In genomic region chr17:32166687-32167086, GRCm38 (mm10) we compare ENCODE assay signal across 7 mouse cellular contexts. TPM values are rescaled to one million over a fixed set of nuclear protein-coding genes. Genes with fewer than 3 reads are reported as not detected.
DNase-seq lines count a peak whose midpoint lies in the region; ATAC-seq and TF ChIP-seq lines count a peak whose summit lies in the region.

Gene Notch3, minus strand, starts transcription at chr17:32166852.

- peak within 1 kb of the TSS; percentile 92 for H3K4me2 ChIP-seq in forebrain, embryonic 16.5 days (ENCODE audit: low read length)
- peak within 1 kb of the TSS; percentile 85 for H3K4me2 ChIP-seq in hindbrain, embryonic 13.5 days
- peak within 1 kb of the TSS; percentile 90 for H3K4me2 ChIP-seq in liver, embryonic 12.5 days
- H3K4me2 ChIP-seq in neural tube, embryonic 14.5 days (ENCODE audit: low read depth, low read length): peak within 1 kb of the TSS; percentile 85

- ATAC-seq in forebrain, embryonic 16.5 days: peak; percentile 29
- peak; percentile 15; the same call in 1 of the 2 replicates for ATAC-seq in hindbrain, embryonic 13.5 days (ENCODE audit: low FRiP score)
- peak; percentile 46 for ATAC-seq in liver, embryonic 12.5 days
- peak; percentile 22 for ATAC-seq in neural tube, embryonic 14.5 days (ENCODE audit: low read depth)

- 2% methylated on average over 27 of the region's 39 CpGs for WGBS in forebrain, embryonic 16.5 days
- WGBS in hindbrain, embryonic 13.5 days: under 1% methylated on average over 22 of the region's 39 CpGs
- WGBS in liver, embryonic 12.5 days (ENCODE audit: insufficient replicate concordance): 2% methylated on average over 39 of the region's 39 CpGs
- WGBS in neural tube, embryonic 14.5 days: 1% methylated on average over 19 of the region's 39 CpGs

- H3K9me3 ChIP-seq in E14TG2a.4 (ENCODE audit: low read length): no peaks in the 10 kb centered on the region
- H3K9me3 ChIP-seq in forebrain, embryonic 16.5 days (ENCODE audit: control insufficient read depth, low read length): no peaks in the 10 kb centered on the region
- no peaks in the 10 kb centered on the region for H3K9me3 ChIP-seq in hindbrain, embryonic 13.5 days
- no peaks in the 10 kb centered on the region for H3K9me3 ChIP-seq in liver, embryonic 12.5 days (replicated peaks)
- H3K9me3 ChIP-seq in neural tube, embryonic 14.5 days (ENCODE audit: control insufficient read depth, low read length): no peaks in the 10 kb centered on the region

- peaks cover 46% of the 10 kb centered on the region for H3K27me3 ChIP-seq in E14TG2a.4 (ENCODE audit: insufficient read depth, low read length)
- H3K27me3 ChIP-seq in forebrain, embryonic 16.5 days (replicated peaks; ENCODE audit: control insufficient read depth, insufficient read depth, low read length): no peaks in the 10 kb centered on the region
- no peaks in the 10 kb centered on the region for H3K27me3 ChIP-seq in hindbrain, embryonic 13.5 days
- peaks cover 64% of the 10 kb centered on the region for H3K27me3 ChIP-seq in liver, embryonic 12.5 days (replicated peaks)
- no peaks in the 10 kb centered on the region for H3K27me3 ChIP-seq in neural tube, embryonic 14.5 days (ENCODE audit: control insufficient read depth, insufficient read depth, low read length)

- peak within 1 kb of the TSS; percentile 28 for H3K27ac ChIP-seq in forebrain, embryonic 16.5 days (ENCODE audit: low read length)
- H3K27ac ChIP-seq in hindbrain, embryonic 13.5 days: peak within 1 kb of the TSS; percentile 91
- H3K27ac ChIP-seq in liver, embryonic 12.5 days: 0 out of 2 replicates have a peak within 1 kb of the TSS, but pooled peaks have one; percentile 10
- peak within 1 kb of the TSS; percentile 72 for H3K27ac ChIP-seq in neural tube, embryonic 14.5 days (ENCODE audit: low read depth, low read length)

- H3K36me3 ChIP-seq in E14TG2a.4 (ENCODE audit: insufficient read depth, low read length): peaks cover 6% of the 10 kb centered on the region; the same call in 1 of the 2 replicates
- H3K36me3 ChIP-seq in forebrain, embryonic 16.5 days (ENCODE audit: control insufficient read depth, insufficient read depth): no peaks in the 10 kb centered on the region
- no peaks in the 10 kb centered on the region for H3K36me3 ChIP-seq in hindbrain, embryonic 13.5 days
- no peaks in the 10 kb centered on the region for H3K36me3 ChIP-seq in liver, embryonic 12.5 days
- H3K36me3 ChIP-seq in neural tube, embryonic 14.5 days (ENCODE audit: control insufficient read depth, insufficient read depth, low read length): no peaks in the 10 kb centered on the region

- peak within 1 kb of the TSS; percentile 87 for H3K4me3 ChIP-seq in E14TG2a.4 (replicated peaks; ENCODE audit: low read length)
- H3K4me3 ChIP-seq in forebrain, embryonic 16.5 days (replicated peaks; ENCODE audit: low read length): peak within 1 kb of the TSS; percentile 53
- peak within 1 kb of the TSS; percentile 54 for H3K4me3 ChIP-seq in hindbrain, embryonic 13.5 days
- peak within 1 kb of the TSS; percentile 57 for H3K4me3 ChIP-seq in liver, embryonic 12.5 days
- peak within 1 kb of the TSS; percentile 47 for H3K4me3 ChIP-seq in neural tube, embryonic 14.5 days (ENCODE audit: low read depth, low read length)

- TF ChIP-seq CTCF in E14TG2a.4 (conservative IDR thresholded peaks at IDR 0.05; ENCODE audit: low read length): no peak

- H3K4me1 ChIP-seq in E14TG2a.4 (replicated peaks; ENCODE audit: low read depth, low read length): peaks cover 49% of the 10 kb centered on the region
- peaks cover 28% of the 10 kb centered on the region for H3K4me1 ChIP-seq in forebrain, embryonic 16.5 days (replicated peaks; ENCODE audit: control insufficient read depth, insufficient read depth, low read length)
- H3K4me1 ChIP-seq in hindbrain, embryonic 13.5 days (replicated peaks): peaks cover 49% of the 10 kb centered on the region
- H3K4me1 ChIP-seq in liver, embryonic 12.5 days: peaks cover 51% of the 10 kb centered on the region
- H3K4me1 ChIP-seq in neural tube, embryonic 14.5 days (ENCODE audit: control insufficient read depth, insufficient read depth, low read length): peaks cover 13% of the 10 kb centered on the region; the same call in 1 of the 2 replicates

- DNase-seq in R1 (ENCODE audit: low read depth, low spot score): peak; percentile 79
- no peak for DNase-seq in T-cell, adult 2 months (ENCODE audit: low spot score)

- H3K9ac ChIP-seq in forebrain, embryonic 16.5 days (replicated peaks; ENCODE audit: low read depth, low read length): peak within 1 kb of the TSS; percentile 72
- H3K9ac ChIP-seq in hindbrain, embryonic 13.5 days: peak within 1 kb of the TSS; percentile 79
- H3K9ac ChIP-seq in liver, embryonic 12.5 days: peak within 1 kb of the TSS; percentile 52
- peak within 1 kb of the TSS; percentile 57 for H3K9ac ChIP-seq in neural tube, embryonic 14.5 days (replicated peaks; ENCODE audit: low read depth, low read length)

RNA-seq across cellular contexts. Expression of gene Notch3, which starts in this region (rescaled TPM):
- 5.5 TPM in 2 replicates for polyA plus RNA-seq in forebrain, embryonic 16.5 days (2015; fragmentation: Nextera tagmentation; extraction: Ambion mirVana)
- 8.2 and 8.6 TPM in 2 replicates for polyA plus RNA-seq in hindbrain, embryonic 13.5 days (2015; fragmentation: Nextera tagmentation; extraction: Ambion mirVana)
- polyA plus RNA-seq in liver, embryonic 12.5 days (2016; fragmentation: Nextera tagmentation; extraction: Ambion mirVana): 1.7 and 2.3 TPM in 2 replicates
- polyA plus RNA-seq in neural tube, embryonic 14.5 days (2014; fragmentation: Nextera tagmentation; extraction: Ambion mirVana): 8.0 and 8.3 TPM in 2 replicates

Comparison
In these comparisons a context has a peak if more than half of its experiments do, and no peak if none do; other contexts are left out.
1. H3K27ac ChIP-seq: peak in every context shown above with its lines; median percentile 91 in hindbrain, embryonic 13.5 days; 72 in neural tube, embryonic 14.5 days; 28 in forebrain, embryonic 16.5 days; 10 in liver, embryonic 12.5 days.